Mouse (Mus musculus) erythroblast, embryonic 14.5 days (primary cell): Measurements from ENCODE around the gene Retreg1.

ENCODE experiments used
- GATA1 ChIP-seq: IDR thresholded peaks from 2 replicates; pipeline ENCODE4 v1.6.1; 2012; ENCODE audit warnings: low read length, inconsistent platforms, mixed read lengths
- TAL1 ChIP-seq: IDR thresholded peaks from 3 replicates; pipeline ENCODE4 v1.6.1; 2012; ENCODE audit warnings: low read length, inconsistent platforms, mixed read lengths

GRCm38 (mm10) chr15:25920886-25921285 is 77.9 kb downstream of the Retreg1 start:
- TF ChIP-seq TAL1 (no peak), GATA1 (no peak)
